Mouse (Mus musculus): ENCODE data around the gene Bhlhb9. TPM values are rescaled to one million over a fixed set of nuclear protein-coding genes. Genes with fewer than 3 reads are reported as not detected.
A peak's percentile ranks its signal among the peaks of the same experiment; 100 is the strongest.

Gene Bhlhb9
- polyA plus RNA-seq, 1 experiment = 59.9 TPM

DNA sequence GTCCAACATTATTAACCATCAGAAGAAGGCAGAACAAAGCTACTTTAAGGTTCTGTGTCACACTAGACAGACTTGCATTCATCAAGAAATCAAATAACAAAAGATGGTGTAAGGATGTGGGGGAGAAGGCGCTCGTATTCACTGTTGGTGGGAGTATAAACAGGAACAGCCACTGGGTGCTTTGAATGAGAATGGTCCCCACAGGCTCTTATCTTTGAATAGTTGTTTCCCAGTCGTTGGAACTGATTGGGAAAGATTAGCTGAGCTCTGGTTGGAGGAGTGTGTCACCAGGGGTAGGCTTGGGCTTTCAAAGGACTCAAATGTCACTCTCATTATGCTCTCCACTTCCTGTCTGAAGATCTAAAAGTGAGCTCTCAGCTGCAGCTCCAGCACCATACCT is 128.5 kb downstream of the Bhlhb9 start:
- TF ChIP-seq POLR2A (IDR thresholded peaks at IDR 0.05; ENCODE audit: borderline replicate concordance, extremely low read depth, insufficient read depth, insufficient read length, poor library complexity, severe bottlenecking) (no peak), CTCF (IDR thresholded peaks at IDR 0.05; ENCODE audit: borderline replicate concordance, extremely low read depth, insufficient read depth, insufficient read length) (no peak)
- no peak for DNase-seq (ENCODE audit: low read depth)

DNA sequence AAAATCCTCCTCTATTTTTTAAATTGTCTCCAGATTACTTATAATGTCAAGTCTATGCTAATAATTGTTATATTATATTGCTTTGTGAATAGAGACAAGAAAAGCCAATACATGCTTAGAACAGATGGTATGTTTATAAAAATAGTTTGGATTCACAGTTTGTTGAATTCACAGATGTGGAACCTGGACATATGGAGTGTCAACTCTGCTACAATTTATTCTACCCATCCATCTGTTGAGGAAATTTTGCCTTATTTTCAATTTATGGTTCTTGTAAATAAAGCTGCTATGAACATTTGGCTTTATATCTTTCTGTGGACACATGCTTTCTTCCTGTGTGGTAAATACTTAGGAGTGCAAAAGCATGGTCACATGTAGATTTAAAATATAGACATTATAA is 131.2 kb downstream of the Bhlhb9 start:
- no peak for TF ChIP-seq CTCF (IDR thresholded peaks at IDR 0.05; ENCODE audit: borderline replicate concordance, extremely low read depth, insufficient read depth, insufficient read length)
- no peak for TF ChIP-seq POLR2A (IDR thresholded peaks at IDR 0.05; ENCODE audit: borderline replicate concordance, extremely low read depth, insufficient read depth, insufficient read length, poor library complexity, severe bottlenecking)
- peak; percentile 58 for DNase-seq (ENCODE audit: low read depth)

DNA sequence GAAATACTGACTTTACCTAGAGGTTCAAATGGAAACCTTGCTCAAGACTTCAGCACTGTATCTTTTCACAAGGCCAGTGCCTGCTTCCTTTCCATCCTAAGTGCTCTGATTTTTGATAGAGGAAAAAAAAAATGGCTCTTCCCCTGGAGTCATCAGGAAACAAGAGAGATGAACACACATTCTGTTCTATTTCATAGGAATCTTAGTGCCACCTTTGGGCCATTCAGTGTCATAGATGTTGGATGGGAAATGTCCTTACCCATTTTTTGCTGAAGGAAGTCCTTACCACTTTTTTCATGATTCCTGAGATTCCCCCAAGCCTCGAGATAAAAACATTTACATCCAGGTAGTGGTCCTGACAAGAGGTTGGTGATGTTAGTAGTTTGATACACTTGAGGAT is 139.1 kb downstream of the Bhlhb9 start:
- DNase-seq (ENCODE audit: low read depth) = peak; percentile 46
- no peak for TF ChIP-seq POLR2A (IDR thresholded peaks at IDR 0.05; ENCODE audit: borderline replicate concordance, extremely low read depth, insufficient read depth, insufficient read length, poor library complexity, severe bottlenecking)

Other genes with a start within 250 kb of the Bhlhb9 start
- gene Nxf7, start 198.8 kb upstream of the Bhlhb9 start, polyA plus RNA-seq (2012; rRNA removed) = 0.15 TPM in 1 of 2 replicates, not detected in the other
- gene Prame, start 169.9 kb upstream of the Bhlhb9 start, polyA plus RNA-seq (2012; rRNA removed) = not detected in 2 replicates
- not detected in 2 replicates for gene Tcp11x2, start 103.8 kb upstream of the Bhlhb9 start, polyA plus RNA-seq (2012; rRNA removed)
- gene Tmsb15a, start 72.3 kb upstream of the Bhlhb9 start, polyA plus RNA-seq (2012; rRNA removed) = not detected in 2 replicates
- 8.2 and 8.5 TPM in 2 replicates for gene Armcx5, start 54.9 kb upstream of the Bhlhb9 start, polyA plus RNA-seq (2012; rRNA removed)
- gene Gprasp1, start 54.9 kb upstream of the Bhlhb9 start, polyA plus RNA-seq (2012; rRNA removed) = 153 and 194 TPM in 2 replicates
- 133 and 134 TPM in 2 replicates for gene Gprasp2, start 41.4 kb downstream of the Bhlhb9 start, polyA plus RNA-seq (2012; rRNA removed)
- 130 and 147 TPM in 2 replicates for gene Arxes2, start 196.2 kb downstream of the Bhlhb9 start, polyA plus RNA-seq (2012; rRNA removed)
- 22.5 and 43.7 TPM in 2 replicates for gene Arxes1, start 235.8 kb downstream of the Bhlhb9 start, polyA plus RNA-seq (2012; rRNA removed)

Data from brain, embryonic 14.5 days (tissue).